Mouse (Mus musculus) T-helper 2 cell (primary cell): ENCODE measurements around the gene Ttc16.

ENCODE experiments used
- in situ Hi-C: fragments of 300-600 bp; cut with MboI, MseI; formaldehyde crosslinking; loops from one replicate; pipeline ENCODE4 v1.15.1; 2025; ENCODE audit warnings: high pct_unique_total_duplicates

Ttc16 gene

DNA sequence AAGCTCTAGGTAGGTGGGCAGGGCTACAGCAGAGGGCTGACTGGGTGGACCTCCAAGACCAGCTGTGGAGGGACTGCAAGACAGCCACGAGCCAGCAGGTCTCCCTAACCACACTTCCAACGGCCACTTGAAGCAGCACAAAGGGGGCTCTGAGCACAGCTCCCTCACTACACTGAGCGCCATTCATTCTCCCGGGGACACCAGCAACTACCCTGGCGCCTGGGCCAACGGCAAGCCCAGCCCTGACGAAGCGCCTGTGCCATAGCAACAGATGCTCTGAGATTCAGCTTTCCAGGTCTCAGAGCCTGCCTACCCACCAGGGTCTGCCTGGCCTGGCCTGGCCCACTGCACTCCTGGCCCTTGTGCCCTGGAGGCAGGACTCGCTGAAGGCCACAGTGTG lies 56.7 kb downstream of the Ttc16 start:
- in situ Hi-C loops: no loop called here

DNA sequence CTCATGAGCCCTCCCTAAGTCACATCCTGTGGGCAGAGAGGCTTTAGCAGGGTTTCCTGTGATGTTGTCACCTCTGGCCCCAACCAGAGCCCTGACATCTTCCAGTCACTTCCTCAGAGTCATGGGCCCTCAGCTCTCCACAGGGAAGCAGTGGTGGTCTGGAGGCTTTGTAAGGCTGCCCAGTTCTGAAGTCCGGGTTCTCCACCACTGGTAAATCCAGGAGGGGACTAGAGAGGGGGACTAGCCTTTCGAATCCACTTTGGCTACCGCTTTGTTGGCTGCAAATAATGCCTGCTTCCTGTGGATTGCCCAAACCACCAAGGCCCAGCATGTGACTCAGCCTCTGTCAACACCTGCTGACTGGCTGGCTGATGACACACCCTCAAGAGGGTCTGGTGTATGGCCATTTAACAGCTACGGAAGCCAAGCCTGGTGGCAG lies 60.4 kb downstream of the Ttc16 start:
- in situ Hi-C loops: no loop called here

DNA sequence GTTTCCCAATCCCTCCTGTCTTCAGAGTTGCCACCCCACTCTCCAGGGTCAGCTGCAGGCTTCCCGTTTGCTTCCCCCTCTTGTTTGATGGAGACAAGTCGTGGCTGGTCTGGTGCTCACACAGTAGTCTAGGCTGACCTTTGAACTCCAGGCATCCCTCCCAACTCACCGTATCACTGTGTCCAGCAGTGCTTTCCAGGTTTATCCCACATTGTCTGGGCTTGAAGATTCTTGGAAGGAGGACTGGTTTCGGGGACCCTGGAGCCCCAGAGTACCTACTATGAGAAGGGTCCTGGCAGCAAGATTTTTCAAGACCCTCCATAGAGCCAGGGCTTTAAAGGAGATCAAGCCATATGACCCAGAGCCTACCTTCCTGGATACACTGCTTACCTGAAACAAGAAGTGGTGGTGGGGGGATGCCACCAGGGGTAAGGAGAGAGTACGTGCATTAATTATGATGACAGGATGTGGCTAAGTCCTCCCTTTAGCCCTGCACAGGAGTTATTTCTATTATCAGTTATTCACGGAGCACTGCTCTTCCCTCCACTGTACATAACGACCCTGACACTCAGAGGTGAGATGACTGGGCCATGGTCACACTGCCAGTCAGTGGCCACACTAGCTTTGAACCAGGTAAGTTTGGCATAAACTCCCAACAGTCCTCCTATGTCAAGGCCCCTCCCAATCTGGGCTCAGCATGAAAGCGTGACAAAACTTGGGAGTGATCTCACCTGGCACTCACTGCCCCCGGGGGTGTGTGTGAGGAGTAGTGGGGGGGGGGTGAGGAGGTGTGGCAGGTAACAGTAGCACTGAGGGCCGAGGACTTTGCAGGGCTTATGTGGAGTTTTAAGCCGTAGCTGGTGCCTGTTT lies 61.1 kb downstream of the Ttc16 start:
- in situ Hi-C loops: no loop called here

DNA sequence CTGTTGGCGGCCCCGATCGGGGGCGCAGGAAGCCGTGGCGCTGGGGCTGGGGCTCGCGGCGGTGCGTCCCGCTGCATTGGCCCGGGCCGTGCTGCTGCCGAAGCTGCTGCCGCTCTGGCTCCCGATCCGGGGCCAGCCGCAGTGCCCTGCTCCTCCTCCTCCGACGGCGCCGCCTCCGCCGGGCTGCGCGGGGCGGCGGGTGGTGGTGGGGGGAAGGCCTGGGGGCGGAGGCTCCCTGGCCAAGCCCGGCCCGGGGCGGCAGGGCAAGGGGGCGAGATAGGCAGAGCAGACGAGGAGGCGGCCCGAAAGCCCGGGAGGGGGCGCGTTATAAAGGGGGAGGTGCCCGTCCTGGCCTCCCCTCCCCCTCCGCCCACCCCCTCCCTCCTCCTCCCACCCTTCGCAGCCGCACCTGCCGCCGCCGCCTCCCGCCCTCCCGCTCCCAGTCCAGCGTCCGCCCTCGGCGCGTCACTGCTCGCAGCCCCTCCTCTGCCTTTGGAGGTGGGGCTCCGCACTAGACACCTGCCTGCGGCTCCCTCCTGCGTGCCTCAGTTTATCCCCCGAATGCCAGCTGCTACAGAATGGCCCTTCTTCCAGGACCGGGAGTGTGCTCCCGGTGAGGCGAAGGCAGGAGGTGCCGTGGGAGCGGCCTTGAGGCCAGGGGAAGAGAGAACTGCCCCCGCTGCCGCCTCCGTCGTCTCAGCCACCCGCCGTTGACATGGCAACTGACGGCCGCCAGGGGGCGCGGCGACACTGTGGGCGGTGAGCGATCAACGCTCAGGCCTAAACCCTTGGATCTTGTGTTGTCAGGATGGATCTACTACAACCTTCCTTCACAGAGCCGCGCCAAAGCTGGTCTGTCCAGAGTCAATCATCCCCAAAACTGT lies 62.3 kb downstream of the Ttc16 start, which contains the start of gene Cdk9:
Gene Cdk9 (minus strand): TSS at position 143 of the 884 bp plus-strand sequence.
- in situ Hi-C loops: no loop called here

DNA sequence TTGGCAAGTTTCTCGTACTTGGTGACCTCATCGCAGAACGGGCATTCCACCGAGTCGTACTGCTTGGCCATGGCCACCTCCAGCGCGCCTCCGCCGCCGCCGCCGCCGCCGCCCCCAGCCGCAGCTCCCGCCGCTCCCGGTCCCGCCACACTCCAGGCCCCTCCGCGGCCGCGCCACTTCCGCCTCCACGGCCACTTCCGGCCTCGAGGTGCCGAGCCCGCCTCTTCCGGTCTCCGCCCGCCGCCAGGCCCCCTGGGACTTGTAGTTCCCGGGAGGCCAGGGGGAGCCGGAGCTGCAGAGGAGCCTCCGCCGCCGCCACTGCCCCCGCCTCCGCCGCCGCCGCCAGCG lies 62.9 kb downstream of the Ttc16 start:
- in situ Hi-C loops: no loop called here

DNA sequence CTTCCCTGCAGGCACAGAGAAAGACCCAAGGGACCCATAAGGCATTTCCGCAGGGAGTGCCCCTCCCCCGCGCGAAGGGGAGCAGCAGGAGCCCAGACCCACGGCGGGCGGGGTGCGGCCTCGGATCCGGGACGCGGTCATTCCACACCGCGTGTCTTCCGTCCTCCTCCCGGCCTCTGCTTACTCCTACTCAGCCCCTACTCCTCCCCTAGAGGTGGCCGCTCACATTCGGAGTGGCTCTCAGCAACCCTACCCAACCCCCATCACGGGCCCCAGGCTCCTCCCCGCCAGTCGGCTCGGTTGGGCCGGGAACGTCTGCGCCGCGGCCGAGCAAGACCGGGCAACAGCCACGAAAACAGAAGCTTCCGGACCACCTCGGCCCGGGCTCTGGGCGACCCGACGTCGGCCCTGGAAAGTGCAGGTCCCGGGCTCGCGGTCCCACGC lies 63.3 kb downstream of the Ttc16 start:
- in situ Hi-C loops: no loop called here

DNA sequence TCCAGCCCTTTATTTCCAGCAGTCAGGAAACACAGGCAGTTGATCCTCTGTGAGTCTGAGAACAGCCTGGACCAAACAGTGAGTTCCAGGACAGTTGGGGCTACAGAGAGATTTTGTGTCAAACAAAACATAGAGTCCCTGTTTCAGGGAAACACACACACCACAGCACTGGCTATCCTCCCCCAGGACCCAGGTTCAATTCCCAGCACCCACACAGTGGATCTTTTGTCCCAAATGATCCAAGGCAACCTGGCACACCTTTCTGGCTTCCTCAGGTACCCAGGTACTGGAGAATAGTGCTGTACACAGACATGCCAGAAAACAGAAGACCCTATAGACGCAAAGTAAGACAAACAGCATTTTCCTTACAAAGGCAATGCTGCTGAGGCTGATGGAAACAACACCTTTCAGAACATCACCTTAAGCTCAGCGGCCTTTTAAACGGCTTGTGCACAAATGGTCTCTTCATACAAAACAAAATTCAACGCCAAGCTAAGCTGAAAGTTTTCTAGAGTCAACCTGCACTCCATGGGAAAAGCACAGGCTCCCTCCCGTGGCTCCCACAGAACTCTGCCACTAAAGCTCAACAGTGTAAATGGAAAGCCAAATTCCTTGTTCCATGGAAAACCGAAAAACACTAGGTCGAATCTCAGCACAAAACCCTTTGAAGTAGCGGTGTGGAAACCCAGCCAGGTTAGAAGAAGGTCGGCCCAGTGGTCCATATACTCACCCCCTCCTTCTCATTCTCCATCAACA lies 64.0 kb downstream of the Ttc16 start:
- in situ Hi-C loops: no loop called here

DNA sequence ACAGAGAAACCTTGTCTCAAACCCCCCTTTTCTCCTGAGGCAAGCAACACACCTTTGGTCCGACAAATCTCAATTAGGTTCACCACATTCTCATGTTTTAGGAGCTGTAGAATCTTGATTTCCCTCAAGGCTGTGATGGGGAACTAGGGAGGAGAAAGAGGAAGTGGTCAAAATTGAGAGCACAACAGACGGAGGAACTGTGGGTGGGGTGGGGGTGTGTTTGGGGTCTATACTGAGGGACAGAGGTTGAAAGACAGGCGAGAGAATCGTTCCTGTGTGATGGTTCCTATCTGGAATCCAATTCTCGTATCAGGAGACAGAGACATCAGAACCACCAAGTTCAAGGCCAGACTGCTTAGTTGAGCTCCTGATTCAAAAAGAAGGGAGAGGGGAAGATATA lies 65.0 kb downstream of the Ttc16 start:
- in situ Hi-C loops: no loop called here

DNA sequence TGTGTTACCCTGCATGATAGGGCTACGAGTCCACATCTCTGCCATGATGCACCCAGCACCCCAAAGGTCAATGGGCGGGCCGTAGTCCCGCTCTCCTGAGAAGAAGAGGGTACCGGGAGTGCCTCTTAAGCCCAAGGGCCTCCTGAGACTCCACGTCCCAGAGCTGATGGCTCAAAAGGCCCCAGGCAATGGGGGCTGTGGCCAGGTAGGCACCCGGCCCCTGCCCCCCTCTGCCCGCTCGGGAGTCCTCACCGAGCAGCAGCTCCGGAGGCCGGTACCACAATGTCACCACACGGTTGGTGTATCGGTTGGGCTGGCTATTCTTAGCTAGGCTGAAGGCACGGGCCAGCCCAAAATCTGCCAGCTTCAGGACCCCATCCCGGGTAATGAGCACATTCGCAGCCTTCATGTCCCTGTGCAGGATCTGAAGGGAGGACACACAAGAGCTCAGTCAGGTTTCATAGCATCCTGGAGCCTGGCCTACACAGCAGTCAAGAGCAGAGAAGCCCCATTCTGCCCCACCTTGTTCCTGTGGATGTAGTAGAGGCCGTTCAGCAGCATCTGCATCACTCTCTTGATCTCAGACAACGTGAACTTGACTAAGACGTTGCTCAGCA lies 65.8 kb downstream of the Ttc16 start:
- in situ Hi-C loops: loop anchor here (10.0 kb wide), 1 partner anchor 1915 kb away; no protein-coding TSS in a partner anchor

DNA sequence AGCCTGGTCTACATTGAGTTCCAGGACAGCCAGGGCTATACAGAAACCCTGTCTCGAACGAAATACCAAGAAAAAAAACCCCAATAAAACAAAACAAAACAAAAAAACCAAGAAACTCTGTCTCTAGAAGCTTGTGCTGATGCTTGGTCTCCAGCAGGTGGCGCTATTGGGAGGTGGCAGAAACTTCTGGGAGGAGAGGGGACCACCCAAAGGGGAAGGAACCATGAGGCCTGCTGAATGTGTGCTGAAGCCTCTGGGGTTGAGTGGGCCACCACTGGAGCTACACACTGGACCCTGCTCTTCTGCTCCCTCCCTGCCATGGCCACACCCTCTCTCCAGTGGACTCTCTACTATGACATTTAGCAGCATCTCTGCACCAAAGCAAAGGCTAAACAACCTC lies 66.8 kb downstream of the Ttc16 start:
- in situ Hi-C loops: loop anchor here (10.0 kb wide), 1 partner anchor 1916 kb away; no protein-coding TSS in a partner anchor
